Mouse (Mus musculus): ENCODE results near the gene Rgs7.

- no peak for TF ChIP-seq CTCF (IDR thresholded peaks at IDR 0.05; ENCODE audit: borderline replicate concordance, control insufficient read depth, extremely low read depth, insufficient read depth, low read length, poor library complexity)
- no peak for TF ChIP-seq POLR2A (IDR thresholded peaks at IDR 0.05; ENCODE audit: control insufficient read depth, extremely low read depth, insufficient read depth, low read length, poor library complexity)
Observed at GRCm38 (mm10) chr1:175352921-175353320, 139.4 kb downstream of the Rgs7 start.
